Mouse (Mus musculus) c-Kit-negative CD71-positive TER-119-positive erythroid progenitor cells, embryonic 14.5 days (primary cell): ENCODE results near the gene Sgcg.

Source experiments
- DNase-seq: peaks from one replicate; pipeline ENCODE4 v3.0.0-alpha.2; 2013; ENCODE audit warnings: low read depth, low spot score

The Sgcg gene

DNA sequence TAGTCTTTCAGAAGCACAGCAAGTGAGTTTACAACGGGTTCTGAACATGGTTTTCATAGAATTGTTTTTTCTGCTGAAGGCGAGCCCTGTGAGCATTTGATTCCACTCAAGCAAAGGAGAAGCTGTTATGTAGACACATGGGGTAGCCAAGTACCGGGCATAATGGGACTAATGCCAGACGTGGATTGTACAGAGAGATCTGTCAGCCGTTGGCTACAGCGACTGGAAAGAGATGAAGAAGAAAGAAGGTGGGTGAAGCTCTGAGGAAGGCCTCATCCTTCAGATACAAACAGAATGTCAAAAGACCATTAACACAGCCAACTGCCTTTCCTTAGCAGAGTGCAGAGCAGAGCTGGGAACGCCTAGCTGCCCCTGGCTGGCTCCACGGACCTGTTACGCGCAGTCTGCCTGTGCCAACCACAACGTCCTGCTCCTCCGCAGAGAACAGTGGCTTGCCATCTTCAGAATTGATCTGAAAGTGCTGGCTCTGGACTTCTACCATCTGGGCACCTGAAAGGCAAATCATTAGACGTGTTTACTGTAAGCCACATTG is 26.2 kb downstream of the Sgcg start:
- no peak for DNase-seq

DNA sequence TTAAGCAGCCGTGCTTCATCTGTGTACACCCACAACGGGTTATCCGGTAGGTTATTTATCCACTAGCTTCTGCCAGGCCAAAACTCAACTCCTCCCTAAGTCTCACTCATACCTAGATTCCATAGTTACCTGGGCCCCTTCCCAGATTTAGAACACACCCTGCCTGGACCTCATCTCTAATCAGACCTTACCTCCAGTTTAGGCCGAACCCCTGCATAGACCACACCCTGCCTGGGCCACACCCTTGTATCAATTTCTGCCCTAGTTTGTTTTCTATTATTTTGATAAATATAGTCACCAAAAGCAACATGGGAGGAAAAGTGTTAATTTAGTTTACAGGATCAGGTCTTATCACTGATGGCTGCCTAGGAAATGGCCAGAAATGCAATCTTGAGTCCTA is 28.1 kb downstream of the Sgcg start:
- DNase-seq, result no peak

DNA sequence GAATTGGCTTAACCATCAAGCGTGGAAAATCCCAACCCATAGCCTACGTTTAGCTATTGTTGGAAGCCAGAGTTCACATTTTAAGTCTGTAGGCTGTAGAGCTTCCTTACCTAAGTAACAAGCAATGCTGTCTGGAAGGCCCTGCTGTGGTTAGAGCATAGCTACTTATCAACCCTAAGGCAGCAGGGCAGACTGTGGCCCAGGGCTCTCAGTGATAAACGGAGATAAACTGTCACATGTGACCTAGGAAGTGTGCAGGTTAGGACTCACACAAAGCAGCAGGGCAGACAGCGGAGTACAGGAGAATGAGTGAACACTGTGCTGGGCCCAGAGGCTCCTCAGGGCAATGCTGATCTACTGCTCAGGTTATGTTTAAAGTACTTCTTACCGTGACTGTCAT is 28.5 kb downstream of the Sgcg start:
- no peak for DNase-seq

DNA sequence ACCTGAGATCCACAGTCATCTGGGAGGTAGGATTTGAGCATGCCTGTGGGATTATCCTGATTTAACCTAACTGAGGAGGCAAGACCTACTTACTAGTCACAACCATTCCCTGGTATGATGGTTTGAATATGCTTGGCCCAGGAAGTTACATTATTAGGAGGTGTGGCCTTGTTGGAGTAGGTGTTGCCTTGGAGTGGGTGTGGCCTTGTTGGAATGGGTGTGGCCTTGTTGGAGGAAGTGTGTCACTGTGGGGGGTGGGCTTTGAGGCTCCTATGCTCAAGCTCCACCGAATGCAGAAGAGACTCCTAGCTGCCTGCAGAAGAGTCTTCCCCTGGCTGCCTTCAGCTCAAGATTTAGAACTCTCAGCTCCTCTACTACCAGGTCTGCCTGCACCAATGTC is 32.1 kb downstream of the Sgcg start:
- no peak for DNase-seq

DNA sequence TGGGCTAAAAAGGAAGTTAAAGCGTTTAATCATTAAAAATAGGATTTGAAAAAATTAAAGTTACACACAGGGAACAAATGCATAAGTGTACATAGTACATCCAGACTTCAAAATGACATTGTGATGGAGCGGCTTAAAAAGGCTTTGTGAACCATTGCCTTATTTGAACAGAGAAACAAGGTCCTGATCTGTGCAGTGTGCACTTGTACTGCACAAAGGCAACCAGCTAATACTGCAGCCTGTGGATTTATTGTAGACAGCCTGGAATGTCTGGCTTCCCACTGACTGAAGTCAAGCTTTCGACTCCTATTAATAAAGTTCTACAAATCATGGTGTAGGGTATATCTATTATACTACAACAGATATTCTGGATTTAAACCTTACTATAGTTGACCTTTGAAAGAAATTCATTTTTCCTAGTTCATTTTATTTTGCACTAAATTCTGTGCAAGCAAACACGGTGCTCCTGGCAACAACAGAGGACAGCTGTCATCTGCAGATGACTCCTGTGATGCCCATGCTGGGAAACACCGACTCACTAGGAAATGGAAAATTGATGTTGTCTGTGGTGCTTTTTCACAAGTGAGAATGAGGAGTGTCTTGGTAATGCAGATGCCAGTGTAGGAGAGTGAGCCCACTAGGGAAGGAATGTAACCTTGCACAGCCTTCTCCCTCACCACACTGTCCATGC is 33.8 kb downstream of the Sgcg start:
- no peak for DNase-seq

DNA sequence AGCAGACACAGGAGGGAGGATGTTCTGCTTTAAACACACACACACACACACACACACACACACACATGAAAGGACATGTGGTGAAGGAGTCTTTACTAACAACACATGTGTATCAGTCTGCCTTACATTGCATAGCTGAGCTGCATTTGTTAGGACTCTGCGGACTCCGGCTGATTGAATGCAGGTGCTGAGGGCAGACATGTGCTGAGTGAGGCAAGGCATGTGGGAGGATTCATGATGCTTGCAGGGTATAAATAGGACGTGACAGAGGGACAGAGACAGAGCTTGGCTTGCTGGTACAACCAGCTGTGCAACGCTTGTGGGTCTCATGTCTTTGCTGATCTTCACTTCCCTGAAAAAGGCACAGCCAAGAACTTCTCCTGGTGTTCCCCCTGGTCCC is 34.5 kb downstream of the Sgcg start:
- DNase-seq, result no peak

DNA sequence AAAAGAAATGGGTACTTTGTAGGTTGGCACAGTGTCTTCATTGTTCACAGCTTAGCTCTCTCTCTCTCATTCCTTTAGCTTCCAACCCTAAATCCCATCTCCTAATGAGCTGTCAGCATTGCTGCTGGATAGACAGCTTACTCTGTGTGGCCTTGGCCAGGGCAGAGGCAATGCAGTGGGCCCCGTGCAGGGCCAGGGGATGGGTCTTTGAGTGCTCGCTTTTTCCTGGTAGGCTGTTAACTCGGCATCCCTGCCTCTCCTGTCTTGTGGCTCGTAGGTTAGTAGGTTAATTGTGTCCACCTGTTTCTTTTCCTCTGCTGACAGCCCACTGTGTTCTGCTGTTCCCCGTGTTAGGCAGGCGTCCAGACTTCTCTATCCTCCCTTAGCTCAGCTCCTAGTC is 35.8 kb downstream of the Sgcg start:
- no peak for DNase-seq

DNA sequence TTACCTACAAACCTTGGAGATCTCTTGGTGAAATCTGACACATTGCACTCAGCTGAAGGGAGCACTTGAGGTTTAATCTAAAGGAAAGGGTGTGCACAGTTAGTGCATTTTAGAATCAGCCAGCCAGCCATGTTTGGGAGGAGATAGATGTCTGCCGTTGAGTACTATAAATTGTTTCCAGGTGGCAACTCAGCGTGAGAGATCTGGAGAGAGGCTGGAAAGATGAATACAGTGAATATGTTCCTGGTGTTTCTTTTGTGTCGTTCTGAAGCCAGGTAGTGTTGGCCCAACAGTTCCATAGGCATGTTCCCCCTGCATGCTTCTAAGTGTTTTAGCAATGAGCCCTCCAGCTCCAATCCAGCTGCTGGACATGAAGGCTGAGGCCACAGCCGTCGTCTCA is 37.1 kb downstream of the Sgcg start:
- no peak for DNase-seq

DNA sequence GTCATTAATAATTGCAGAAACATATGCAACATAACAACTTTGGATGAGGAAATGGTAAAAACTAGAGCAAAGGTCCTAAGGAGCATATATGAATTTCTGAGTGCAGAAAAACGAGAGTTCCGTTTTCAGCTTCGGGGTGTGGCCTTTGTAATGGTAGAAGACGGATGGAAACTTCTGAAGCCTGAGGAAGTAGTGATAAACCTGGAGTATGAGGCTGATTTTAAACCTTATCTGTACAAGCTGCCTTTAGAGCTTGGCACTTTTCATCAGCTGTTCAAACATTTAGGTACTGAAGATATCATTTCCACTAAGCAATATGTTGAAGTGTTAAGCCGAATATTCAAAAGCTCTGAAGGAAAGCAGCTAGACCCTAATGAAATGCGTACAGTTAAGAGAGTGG is 46.5 kb downstream of the Sgcg start:
- no peak for DNase-seq

DNA sequence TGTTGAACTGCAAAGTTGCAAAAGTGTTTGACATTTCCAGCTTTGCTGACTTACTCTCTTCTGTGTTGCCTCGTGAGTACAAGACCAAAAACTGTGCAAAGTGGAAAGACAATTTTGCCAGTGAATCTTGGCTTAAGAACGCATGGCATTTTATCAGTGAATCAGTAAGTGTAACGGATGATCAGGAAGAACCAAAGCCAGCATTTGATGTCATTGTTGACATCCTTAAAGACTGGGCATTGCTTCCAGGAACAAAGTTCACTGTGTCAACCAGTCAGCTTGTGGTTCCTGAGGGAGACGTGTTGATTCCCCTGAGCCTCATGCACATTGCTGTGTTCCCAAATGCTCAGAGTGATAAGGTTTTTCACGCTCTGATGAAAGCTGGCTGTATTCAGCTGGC is 48.2 kb downstream of the Sgcg start:
- no peak for DNase-seq

DNA sequence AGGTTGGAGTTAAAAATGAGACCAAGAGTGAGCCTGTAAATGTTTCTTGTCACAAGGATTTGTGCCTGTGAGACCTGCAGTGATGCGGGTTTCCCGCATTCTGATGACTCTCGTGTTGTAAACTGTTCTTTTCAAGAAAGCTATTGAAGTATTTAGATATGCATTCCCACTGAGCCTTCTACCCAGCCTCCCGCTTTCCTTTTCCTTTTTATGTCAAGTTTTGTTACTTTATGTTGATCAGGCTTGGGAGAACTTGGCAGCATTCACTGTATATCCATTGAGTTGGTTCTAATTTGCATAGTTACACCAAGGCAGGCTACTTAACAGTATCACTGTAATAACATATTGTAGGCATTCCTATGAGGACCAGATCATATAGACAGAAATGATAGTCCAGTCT is 63.9 kb downstream of the Sgcg start:
- DNase-seq, result no peak

DNA sequence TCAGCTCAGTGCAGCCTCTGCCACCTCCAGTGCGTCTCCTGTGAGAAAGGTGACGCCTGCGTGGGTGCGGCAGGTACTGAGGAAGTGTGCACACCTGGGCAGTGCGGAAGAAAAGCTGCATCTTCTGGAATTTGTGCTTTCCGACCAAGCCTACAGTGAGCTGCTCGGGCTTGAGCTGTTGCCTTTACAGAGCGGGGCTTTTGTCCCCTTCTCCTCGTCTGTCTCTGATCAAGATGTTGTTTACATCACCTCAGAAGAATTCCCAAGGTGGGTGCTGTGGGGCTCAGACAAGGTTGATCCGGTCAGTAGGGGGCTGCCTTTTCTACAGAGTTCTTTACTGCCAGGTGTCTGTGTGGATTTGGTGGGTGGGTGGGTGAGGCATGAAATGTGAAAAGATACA is 66.0 kb downstream of the Sgcg start:
- no peak for DNase-seq

DNA sequence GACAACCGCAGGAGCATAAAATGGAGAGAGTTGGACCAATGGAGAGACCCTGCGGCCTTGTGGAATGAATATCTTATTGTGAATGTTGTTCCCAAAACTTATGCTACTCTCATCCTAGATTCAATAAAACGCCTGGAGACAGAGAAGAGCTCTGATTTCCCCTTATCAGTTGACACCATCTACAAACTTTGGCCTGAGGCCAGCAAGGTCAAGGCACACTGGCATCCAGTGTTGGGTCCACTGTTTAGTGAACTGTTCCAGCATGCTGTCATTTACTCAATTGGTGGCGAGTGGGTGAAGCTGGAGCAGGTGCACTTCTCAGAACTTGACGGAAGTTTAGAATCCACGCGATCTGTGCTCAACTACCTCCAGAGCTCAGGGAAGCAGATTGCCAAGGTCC is 66.4 kb downstream of the Sgcg start:
- DNase-seq, result no peak

DNA sequence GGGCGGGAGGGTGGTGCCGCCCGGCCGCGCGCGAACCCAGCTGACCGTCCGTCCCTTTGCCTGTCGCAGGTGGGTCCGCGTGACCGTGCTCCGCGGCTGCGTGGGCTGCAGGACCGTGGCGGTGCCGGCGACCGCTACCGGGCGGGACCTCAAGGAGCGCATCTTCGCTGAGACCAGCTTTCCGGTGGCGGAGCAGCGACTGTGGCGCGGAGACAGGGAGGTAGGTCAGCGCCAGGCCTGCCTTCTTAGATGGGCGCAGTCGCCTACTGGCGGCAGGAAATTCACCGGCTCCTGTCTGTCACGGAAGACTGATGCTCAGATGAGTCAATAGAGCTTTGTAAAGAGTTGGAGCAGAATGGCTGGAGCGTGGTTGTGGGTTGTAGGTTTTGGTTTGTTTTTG is 85.1 kb downstream of the Sgcg start:
- peak; percentile 62 for DNase-seq

DNA sequence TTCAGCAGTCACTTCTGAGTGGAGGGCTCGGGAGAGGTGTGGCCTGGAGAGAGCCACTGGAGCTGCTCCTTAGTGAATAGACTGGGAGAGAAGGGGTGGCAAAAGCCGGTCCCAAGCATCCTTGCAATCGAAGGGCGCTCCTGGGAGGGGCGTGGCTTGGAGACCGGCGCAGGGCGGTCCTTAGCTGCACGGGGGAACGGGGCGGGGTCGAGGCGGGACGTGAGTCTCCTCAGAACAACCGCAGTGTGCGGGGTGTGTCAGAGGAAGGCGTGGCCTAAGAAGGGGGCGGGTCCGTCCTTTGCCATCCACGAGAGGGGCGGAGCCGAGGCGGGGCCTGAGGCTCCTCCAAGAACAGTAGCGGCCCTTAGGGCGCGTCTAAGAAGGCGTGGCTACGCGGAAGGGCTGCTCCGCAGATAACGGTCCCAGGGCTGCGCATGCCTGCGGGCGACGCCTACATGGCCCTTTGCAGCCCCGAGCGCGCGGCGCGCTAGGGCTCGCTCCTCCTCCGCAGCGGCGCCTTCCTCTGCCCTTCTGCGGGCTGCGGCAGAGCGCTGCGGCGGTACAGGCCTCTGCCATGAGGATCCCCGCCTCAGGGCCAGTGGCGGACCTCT is 85.6 kb downstream of the Sgcg start:
- peak; percentile 100 for DNase-seq

DNA sequence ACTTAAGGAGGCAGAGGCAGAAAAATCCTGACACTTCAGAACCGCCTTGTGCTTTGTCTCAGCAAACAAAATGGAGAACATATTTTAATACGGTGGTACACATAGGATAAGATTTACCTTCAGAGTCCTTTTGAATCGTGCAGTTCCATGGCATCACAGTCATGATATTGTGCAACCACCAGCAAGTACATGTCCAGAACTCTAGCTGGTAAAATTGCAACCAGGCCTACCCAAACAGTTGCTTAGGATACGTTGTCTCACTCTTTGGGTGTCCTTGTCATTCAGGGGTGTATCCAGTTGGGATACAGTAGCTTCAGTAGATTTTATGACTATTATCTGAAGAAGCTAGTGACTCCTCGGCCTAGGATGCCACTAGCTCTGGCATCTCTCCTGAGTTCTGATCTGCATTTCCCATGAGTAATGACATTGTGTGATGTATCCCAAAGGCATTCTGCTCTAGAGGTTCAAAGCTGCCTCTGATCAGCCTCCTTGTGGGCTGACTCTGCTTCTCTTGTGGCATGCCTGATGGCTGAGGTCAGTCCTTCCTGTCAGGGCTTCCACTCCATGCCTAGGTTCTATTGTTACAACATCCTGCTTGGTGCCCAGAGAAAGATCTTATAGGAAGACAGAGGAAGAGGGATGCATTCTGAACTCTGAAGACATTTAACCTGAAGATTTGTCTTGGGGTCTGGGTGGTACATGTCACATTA is 86.9 kb downstream of the Sgcg start:
- no peak for DNase-seq
